Mouse (Mus musculus) hindbrain, embryonic 13.5 days (tissue): ENCODE data around the gene 1700015G11Rik. TPM values are rescaled to one million over a fixed set of nuclear protein-coding genes. Genes with fewer than 3 reads are reported as not detected.

Source experiments
- ATAC-seq: fragments of 200-750 bp; cut with Nextera tagmentation; 2 replicates; pipeline ENCODE4 v1.8.0; 2017; ENCODE audit warnings: moderate TSS enrichment; ENCODE audit not compliant: low FRiP score
- H3K27ac ChIP-seq: fragments of 300-500 bp; sonication (generic); 2 replicates; pipeline ENCODE4 v1.5.1; 2015; ENCODE audit warnings: inconsistent platforms, mild to moderate bottlenecking, moderate library complexity
- H3K27me3 ChIP-seq: fragments of 300-500 bp; sonication (generic); 2 replicates; pipeline ENCODE4 v1.6.1; 2015; ENCODE audit warnings: mild to moderate bottlenecking, inconsistent platforms
- H3K36me3 ChIP-seq: fragments of 300-500 bp; sonication (generic); 2 replicates; pipeline ENCODE4 v1.6.1; 2015; ENCODE audit warnings: mild to moderate bottlenecking, inconsistent platforms
- H3K4me1 ChIP-seq: fragments of 300-500 bp; sonication (generic); replicated peaks from 2 replicates; pipeline ENCODE4 v1.6.1; 2015; ENCODE audit warnings: inconsistent platforms
- H3K4me2 ChIP-seq: fragments of 300-500 bp; sonication (generic); 2 replicates; pipeline ENCODE4 v1.6.1; 2015; ENCODE audit warnings: inconsistent platforms, mild to moderate bottlenecking, moderate library complexity
- H3K4me3 ChIP-seq: fragments of 300-500 bp; sonication (generic); 2 replicates; pipeline ENCODE4 v1.5.1; 2015; ENCODE audit warnings: mild to moderate bottlenecking, inconsistent platforms
- H3K9ac ChIP-seq: fragments of 300-500 bp; sonication (generic); 2 replicates; pipeline ENCODE4 v1.6.1; 2015; ENCODE audit warnings: mild to moderate bottlenecking, inconsistent platforms
- H3K9me3 ChIP-seq: fragments of 300-500 bp; sonication (generic); 2 replicates; pipeline ENCODE4 v1.6.1; 2016; ENCODE audit warnings: inconsistent platforms
- WGBS: fragments of 180-500 bp; shearing (Covaris S2); methylation state at CpG from one replicate; pipeline ENCODE4 v1.1.7; 2015; 5-methylcytosine and 5-hydroxymethylcytosine counted together
- polyA plus RNA-seq: library from polyadenylated mRNA; unstranded; fragments of >200 nt; fragmentation: Nextera tagmentation; extraction: Ambion mirVana; gene quantifications from 2 replicates; pipeline ENCODE4 v1.2.1, GENCODE M21; 2015

Gene 1700015G11Rik
- polyA plus RNA-seq, result not detected in 2 replicates

DNA sequence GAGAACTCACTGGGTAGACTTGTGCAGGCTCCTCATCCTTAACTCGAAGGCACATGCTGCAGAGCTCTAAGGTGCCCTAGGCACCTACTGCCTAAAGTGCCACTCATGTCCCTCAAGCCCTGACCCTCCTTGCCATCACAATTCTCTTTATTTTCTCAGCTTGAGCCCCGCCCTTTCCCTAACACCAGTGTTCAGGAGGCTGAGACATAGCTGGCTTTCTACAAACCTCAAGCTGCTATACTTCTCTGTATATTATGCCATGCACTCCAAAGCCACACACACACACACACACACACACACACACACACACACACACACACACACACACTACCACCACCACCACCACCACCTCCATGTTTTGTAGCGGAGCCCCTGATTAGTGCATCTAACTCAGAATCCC, at the start of gene 1700015G11Rik:
Gene 1700015G11Rik (minus strand): TSS at position 101 of the 400 bp plus-strand sequence.
- Histone ChIP-seq H3K4me1 (no peaks in the 10 kb centered on the region), H3K4me3 (no peak within 1 kb of the TSS), H3K9me3 (no peaks in the 10 kb centered on the region), H3K9ac (no peak within 1 kb of the TSS), H3K4me2 (no peak within 1 kb of the TSS), H3K27me3 (no peaks in the 10 kb centered on the region), H3K36me3 (no peaks in the 10 kb centered on the region), H3K27ac (no peak within 1 kb of the TSS)
- 86% methylated on average over 3 of the region's 3 CpGs for WGBS
- no peak for ATAC-seq

GRCm38 (mm10) chr7:52056954-52057353, 41.4 kb upstream of the 1700015G11Rik start:
- Histone ChIP-seq H3K4me1 (0 out of 2 replicates have a peak, but pooled peaks cover 4% of the 10 kb centered on the region), H3K27me3 (no peaks in the 10 kb centered on the region), H3K4me3 (no peak overlapping the region), H3K36me3 (no peaks in the 10 kb centered on the region), H3K27ac (no peak overlapping the region), H3K4me2 (no peak overlapping the region), H3K9ac (no peak overlapping the region), H3K9me3 (no peaks in the 10 kb centered on the region)
- ATAC-seq, result peak; percentile 7; the same call in 1 of the 2 replicates
- 72% methylated on average over 2 of the region's 2 CpGs for WGBS

GRCm38 (mm10) chr7:52056274-52056673, 40.7 kb upstream of the 1700015G11Rik start:
- H3K27me3 ChIP-seq, result no peaks in the 10 kb centered on the region
- H3K36me3 ChIP-seq, result no peaks in the 10 kb centered on the region
- H3K4me3 ChIP-seq, result no peak overlapping the region
- no peak overlapping the region for H3K9ac ChIP-seq
- peak; percentile 81 for ATAC-seq
- peak overlapping the region; percentile 48; the same call in 1 of the 2 replicates for H3K27ac ChIP-seq
- no peak overlapping the region for H3K4me2 ChIP-seq
- no peaks in the 10 kb centered on the region for H3K9me3 ChIP-seq
- 0 out of 2 replicates have a peak, but pooled peaks cover 4% of the 10 kb centered on the region for H3K4me1 ChIP-seq
- WGBS, result 45% methylated on average over 4 of the region's 4 CpGs

GRCm38 (mm10) chr7:52055831-52056230, 40.3 kb upstream of the 1700015G11Rik start:
- Histone ChIP-seq H3K36me3 (no peaks in the 10 kb centered on the region), H3K4me1 (0 out of 2 replicates have a peak, but pooled peaks cover 4% of the 10 kb centered on the region), H3K9me3 (no peaks in the 10 kb centered on the region), H3K27ac (peak overlapping the region; percentile 48; the same call in 1 of the 2 replicates), H3K4me2 (no peak overlapping the region), H3K4me3 (no peak overlapping the region), H3K9ac (no peak overlapping the region), H3K27me3 (no peaks in the 10 kb centered on the region)
- ATAC-seq, result no peak
- WGBS, result 57% methylated on average over 2 of the region's 2 CpGs

- WGBS, result 53% methylated on average over 8 of the region's 8 CpGs
- Histone ChIP-seq H3K9me3 (peaks cover 2% of the 10 kb centered on the region; the same call in 1 of the 2 replicates), H3K27ac (no peak overlapping the region), H3K27me3 (no peaks in the 10 kb centered on the region), H3K4me2 (no peak overlapping the region), H3K4me1 (no peaks in the 10 kb centered on the region), H3K9ac (no peak overlapping the region), H3K4me3 (no peak overlapping the region), H3K36me3 (no peaks in the 10 kb centered on the region)
- ATAC-seq, result peak; percentile 83
These were observed 22.4 kb upstream of the 1700015G11Rik start for GRCm38 (mm10) chr7:52037600-52038582.

DNA sequence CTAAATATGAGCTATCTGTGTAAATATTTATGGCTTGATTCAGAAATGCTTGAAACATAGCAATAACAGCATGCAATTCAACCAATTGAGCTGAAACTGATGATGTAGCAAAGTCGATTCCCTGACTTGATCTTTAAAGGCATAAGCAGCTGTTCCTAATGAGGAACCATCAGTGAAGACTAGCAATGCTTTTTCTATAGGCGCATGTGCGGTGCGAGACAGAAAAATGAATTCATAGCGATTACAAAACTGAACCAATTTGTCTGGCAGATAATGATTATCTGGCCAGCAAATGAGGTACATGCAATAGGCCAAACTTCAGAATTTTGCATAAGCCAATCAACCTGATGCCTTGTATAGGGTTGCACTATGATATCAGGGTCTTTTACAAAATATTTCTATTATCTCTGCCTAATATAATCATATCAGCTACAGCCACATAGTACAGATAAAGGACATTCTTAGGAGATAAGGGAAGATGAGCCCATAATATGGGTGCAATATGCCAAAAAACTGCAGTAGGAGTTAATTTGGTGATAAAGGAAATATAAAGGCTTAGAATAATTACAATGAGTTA, 8.6 kb upstream of the 1700015G11Rik start:
- no peaks in the 10 kb centered on the region for H3K36me3 ChIP-seq
- H3K4me2 ChIP-seq, result no peak overlapping the region

DNA sequence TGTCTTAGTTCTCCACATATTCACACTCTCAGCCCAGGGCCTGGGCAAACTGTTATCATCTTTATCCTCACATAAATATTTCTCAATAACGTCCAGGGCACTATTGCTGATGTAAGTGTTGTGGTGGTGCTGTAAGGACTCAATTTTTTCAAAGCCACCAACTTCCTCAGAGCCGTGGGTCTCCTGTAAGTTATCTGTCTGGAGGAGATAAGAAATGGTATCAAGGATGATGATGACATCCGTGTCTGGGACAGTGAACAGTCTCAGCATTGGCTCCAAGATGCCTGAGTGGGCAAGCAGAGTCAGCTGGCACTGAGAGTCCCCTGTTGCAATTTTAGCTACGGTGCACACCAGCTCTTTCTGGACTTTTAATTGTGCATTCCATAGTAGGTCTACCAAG, 6.5 kb upstream of the 1700015G11Rik start:
- no peak overlapping the region for H3K4me3 ChIP-seq
- H3K9ac ChIP-seq, result no peak overlapping the region
- no peak overlapping the region for H3K4me2 ChIP-seq
- no peak for ATAC-seq
- H3K27me3 ChIP-seq, result no peaks in the 10 kb centered on the region
- no peaks in the 10 kb centered on the region for H3K36me3 ChIP-seq
- 81% methylated on average over 4 of the region's 4 CpGs for WGBS
- no peak overlapping the region for H3K27ac ChIP-seq
- no peaks in the 10 kb centered on the region for H3K9me3 ChIP-seq
- H3K4me1 ChIP-seq, result no peaks in the 10 kb centered on the region

More for the DNA sequence above, 8.6 kb upstream of the 1700015G11Rik start:
- no peak overlapping the region for H3K27ac ChIP-seq
- no peak overlapping the region for H3K4me3 ChIP-seq
- 89% methylated on average over 5 of the region's 5 CpGs for WGBS
- no peaks in the 10 kb centered on the region for H3K4me1 ChIP-seq
- H3K9me3 ChIP-seq, result no peaks in the 10 kb centered on the region
- H3K27me3 ChIP-seq, result no peaks in the 10 kb centered on the region
- ATAC-seq, result no peak
- no peak overlapping the region for H3K9ac ChIP-seq

DNA sequence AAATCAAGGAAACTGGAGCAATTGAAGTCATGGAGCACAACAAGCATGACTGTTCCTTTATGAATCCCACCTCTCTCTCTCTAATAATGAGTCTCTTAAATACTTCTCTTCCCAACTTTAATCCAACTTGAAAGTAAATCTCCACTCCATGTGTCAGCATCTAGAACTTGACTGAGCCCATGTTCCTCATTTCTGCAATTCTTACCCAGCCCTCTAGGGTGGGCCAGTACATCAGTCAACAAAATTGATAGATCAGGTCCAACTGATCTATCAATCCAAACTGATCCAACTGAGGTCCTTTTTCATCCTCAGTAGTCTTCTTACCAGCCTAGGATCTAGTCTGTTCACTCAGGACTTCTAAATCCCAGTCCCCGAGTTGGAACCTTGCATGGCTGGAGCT, 348 bp downstream of the 1700015G11Rik start:
- H3K36me3 ChIP-seq, result no peaks in the 10 kb centered on the region
- no peak overlapping the region for H3K27ac ChIP-seq
- no peak for ATAC-seq
- H3K4me3 ChIP-seq, result no peak overlapping the region
- 91% methylated on average over 1 of the region's 1 CpGs for WGBS
- H3K4me2 ChIP-seq, result no peak overlapping the region
- no peaks in the 10 kb centered on the region for H3K4me1 ChIP-seq
- H3K9ac ChIP-seq, result no peak overlapping the region
- no peaks in the 10 kb centered on the region for H3K9me3 ChIP-seq
- H3K27me3 ChIP-seq, result no peaks in the 10 kb centered on the region

DNA sequence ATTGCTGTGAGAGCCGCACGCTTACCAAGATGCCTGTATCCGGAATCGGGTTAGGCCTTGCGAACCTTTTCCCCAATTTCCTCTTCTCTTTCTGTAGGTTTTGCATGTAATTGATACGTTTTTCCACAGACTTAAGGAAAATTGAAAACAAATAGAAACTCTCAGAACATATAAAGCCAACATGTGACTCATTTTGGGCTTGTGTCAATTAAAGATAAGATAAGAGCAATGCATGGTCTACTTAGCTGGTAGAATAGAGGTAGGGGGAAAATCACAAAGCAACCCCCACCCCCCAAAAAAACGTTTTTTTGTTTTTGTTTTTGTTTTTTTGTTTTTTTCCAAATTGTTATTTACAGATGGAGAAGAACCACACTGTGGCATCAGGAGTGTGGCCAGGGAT, 2.1 kb downstream of the 1700015G11Rik start:
- no peak overlapping the region for H3K27ac ChIP-seq
- no peaks in the 10 kb centered on the region for H3K27me3 ChIP-seq
- H3K9me3 ChIP-seq, result no peaks in the 10 kb centered on the region
- no peak for ATAC-seq
- H3K36me3 ChIP-seq, result no peaks in the 10 kb centered on the region
- H3K4me1 ChIP-seq, result no peaks in the 10 kb centered on the region
- no peak overlapping the region for H3K4me3 ChIP-seq
- 85% methylated on average over 7 of the region's 7 CpGs for WGBS
- no peak overlapping the region for H3K4me2 ChIP-seq
- H3K9ac ChIP-seq, result no peak overlapping the region

DNA sequence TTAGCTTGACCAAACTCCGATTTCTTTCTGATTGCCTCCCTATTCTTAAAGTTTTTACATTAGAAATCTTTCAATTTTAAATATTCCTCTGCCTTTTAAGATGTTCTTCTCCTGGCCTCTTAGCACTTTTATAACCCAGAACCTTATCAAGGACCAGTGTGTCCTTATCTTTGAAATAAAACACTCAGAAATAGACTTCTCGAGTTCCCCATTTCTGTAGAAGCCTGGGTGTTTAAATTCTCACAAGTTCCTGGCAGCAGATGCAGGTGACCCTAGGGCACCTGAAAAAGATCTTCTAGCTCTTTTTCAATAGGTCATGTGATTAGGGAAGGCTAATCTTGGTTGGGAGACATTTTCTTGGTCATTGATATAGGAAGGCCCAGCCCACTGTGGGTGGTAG, 8.4 kb downstream of the 1700015G11Rik start:
- peaks cover 10% of the 10 kb centered on the region for H3K4me1 ChIP-seq
- no peaks in the 10 kb centered on the region for H3K9me3 ChIP-seq
- 92% methylated on average over 2 of the region's 2 CpGs for WGBS
- no peak overlapping the region for H3K27ac ChIP-seq
- ATAC-seq, result no peak
- H3K4me2 ChIP-seq, result no peak overlapping the region
- no peak overlapping the region for H3K9ac ChIP-seq
- no peak overlapping the region for H3K4me3 ChIP-seq
- peaks cover 3% of the 10 kb centered on the region; the same call in 1 of the 2 replicates for H3K27me3 ChIP-seq
- H3K36me3 ChIP-seq, result no peaks in the 10 kb centered on the region

- Histone ChIP-seq H3K9ac (no peak overlapping the region; the same call in 1 of the 2 replicates), H3K27ac (no peak overlapping the region), H3K36me3 (no peaks in the 10 kb centered on the region), H3K4me1 (peaks cover 10% of the 10 kb centered on the region), H3K27me3 (peaks cover 3% of the 10 kb centered on the region; the same call in 1 of the 2 replicates), H3K4me2 (peak overlapping the region; percentile 61), H3K4me3 (peak overlapping the region; percentile 70), H3K9me3 (no peaks in the 10 kb centered on the region)
- ATAC-seq, result peak; percentile 86; the same call in 1 of the 2 replicates
- under 1% methylated on average over 9 of the region's 9 CpGs for WGBS
These were observed 9.3 kb downstream of the 1700015G11Rik start for GRCm38 (mm10) chr7:52006296-52006630.

DNA sequence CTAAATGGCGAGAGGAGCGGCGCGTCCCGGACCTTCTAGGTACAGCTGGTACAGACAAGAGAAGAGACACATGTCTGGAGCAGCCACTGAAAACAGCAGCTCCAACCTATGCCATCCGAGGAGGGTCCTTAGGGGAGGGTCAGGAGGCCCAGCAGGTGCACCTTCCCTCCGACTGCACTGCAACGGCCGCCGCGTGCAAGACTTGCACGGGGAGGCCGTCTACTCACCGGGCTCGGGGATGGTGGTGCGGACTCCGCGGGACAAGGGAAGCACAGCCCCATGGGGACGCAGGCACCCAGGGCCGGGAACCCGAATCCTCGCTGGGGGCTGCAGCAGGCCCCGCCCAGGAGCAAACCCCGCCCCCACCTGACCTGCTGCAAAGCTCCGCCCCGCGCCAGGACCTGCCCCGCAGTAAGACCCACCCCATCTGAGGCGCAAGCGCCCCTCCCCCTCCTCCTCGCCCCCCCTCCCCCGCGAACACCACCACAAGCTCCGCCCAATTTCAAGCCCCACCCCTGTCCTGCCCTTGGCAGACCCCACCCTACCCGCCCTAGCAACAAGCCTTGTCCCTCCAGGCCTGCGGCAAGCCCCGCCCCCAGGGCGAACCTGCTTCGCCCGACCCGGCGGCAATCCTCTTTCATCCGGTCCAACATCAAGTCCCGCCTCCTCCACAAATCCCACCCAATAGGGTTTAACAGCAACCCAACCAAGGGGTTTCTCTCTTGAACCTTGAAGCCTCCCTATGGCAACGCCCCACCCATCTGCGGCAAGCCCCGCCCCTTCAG, 9.8 kb downstream of the 1700015G11Rik start, which contains the start of gene Svip:
Gene Svip (minus strand): TSS at position 508 of the 785 bp plus-strand sequence.
- WGBS, result under 1% methylated on average over 34 of the region's 47 CpGs
- H3K4me1 ChIP-seq, result peaks cover 10% of the 10 kb centered on the region
- H3K4me3 ChIP-seq, result peak within 1 kb of the TSS; percentile 70
- peaks cover 3% of the 10 kb centered on the region; the same call in 1 of the 2 replicates for H3K27me3 ChIP-seq
- H3K9ac ChIP-seq, result peak within 1 kb of the TSS; percentile 80
- ATAC-seq, result peak; percentile 97
- peak within 1 kb of the TSS; percentile 86 for H3K27ac ChIP-seq
- H3K4me2 ChIP-seq, result peak within 1 kb of the TSS; percentile 61
- H3K9me3 ChIP-seq, result no peaks in the 10 kb centered on the region
- H3K36me3 ChIP-seq, result no peaks in the 10 kb centered on the region
